Mouse (Mus musculus) heart, adult 2 months (tissue): Measurements from ENCODE around the gene Vezt.

ENCODE experiments used
- CTCF ChIP-seq: fragments of 200-600 bp; IDR thresholded peaks from 2 replicates; pipeline ENCODE4 v1.8.1; 2022; ENCODE audit warnings: antibody characterized with exemption, mild to moderate bottlenecking, moderate library complexity
- EP300 ChIP-seq: fragments of 200-500 bp; IDR thresholded peaks from 2 replicates; pipeline ENCODE4 v1.6.1; 2011; ENCODE audit warnings: low read depth, low read length, control low read depth; ENCODE audit not compliant: insufficient read depth
- POLR2A ChIP-seq: fragments of 200-500 bp; IDR thresholded peaks from 2 replicates; pipeline ENCODE4 v1.6.1; 2011; ENCODE audit warnings: mild to moderate bottlenecking, low read depth, low read length, control low read depth; ENCODE audit not compliant: insufficient read depth

DNA sequence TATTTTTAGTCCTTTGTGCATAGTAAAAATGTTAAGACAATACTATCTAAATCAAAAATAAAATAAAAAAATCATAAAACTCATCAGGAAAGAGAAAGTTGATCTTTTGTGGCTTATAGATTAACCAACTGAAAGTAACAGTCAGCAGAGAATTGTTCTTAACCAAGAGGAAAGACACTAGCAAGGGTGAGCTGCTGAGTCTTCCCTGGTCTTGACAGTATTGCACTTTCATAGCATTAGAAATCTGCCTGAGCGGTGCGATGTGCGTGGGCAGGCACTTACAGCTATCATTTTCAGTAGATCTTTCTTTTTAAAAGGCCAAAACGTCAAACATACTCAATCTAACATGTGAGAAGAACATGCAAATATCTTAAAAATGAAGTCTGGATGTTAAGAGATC lies 14.6 kb downstream of the Vezt start:
- no peak for TF ChIP-seq EP300
- no peak for TF ChIP-seq CTCF
- TF ChIP-seq POLR2A: no peak
